Mouse (Mus musculus) CH12.LX (cell line): Measurements from ENCODE around the gene Gm49337.

Experiments
- CHD1 ChIP-seq: IDR thresholded peaks from 2 replicates; pipeline ENCODE4 v1.6.1; 2012; ENCODE audit warnings: low read depth, low read length, improper control_type of control experiment, inconsistent platforms
- CTCF ChIP-seq, 2 experiments: IDR thresholded peaks in 1 of 2; conservative IDR thresholded peaks in 1 of 2; 2 replicates each; pipeline ENCODE4 v1.5.1; 2011 to 2012; ENCODE audit warnings: low read depth in 2 of 2, low read length in 2 of 2, improper control_type of control experiment in 1 of 2, inconsistent platforms in 1 of 2, mild to moderate bottlenecking in 1 of 2, moderate library complexity in 1 of 2
- GABPA ChIP-seq: IDR thresholded peaks from 2 replicates; pipeline ENCODE4 v1.6.1; 2012; ENCODE audit warnings: low read depth, low read length, improper control_type of control experiment, inconsistent platforms; ENCODE audit not compliant: insufficient replicate concordance
- KAT2A ChIP-seq: IDR thresholded peaks from 2 replicates; pipeline ENCODE4 v1.6.1; 2012; ENCODE audit warnings: low read length, improper control_type of control experiment, inconsistent platforms; ENCODE audit not compliant: insufficient replicate concordance
- UBTF ChIP-seq: IDR thresholded peaks from 2 replicates; pipeline ENCODE4 v1.6.1; 2012; ENCODE audit warnings: low read depth, mild to moderate bottlenecking, inconsistent platforms, low read length, improper control_type of control experiment, moderate library complexity

- TF ChIP-seq UBTF: no peak
- no peak for TF ChIP-seq GABPA
- no peak for TF ChIP-seq CHD1
- no peak for TF ChIP-seq KAT2A
- TF ChIP-seq CTCF (conservative IDR thresholded peaks at IDR 0.05 in 1 of 2, IDR thresholded peaks at IDR 0.05 in 1 of 2; ENCODE audit: low read depth in 2 of 2, low read length in 2 of 2): no peak
These were observed 2.7 kb downstream of the Gm49337 start for GRCm38 (mm10) chr4:116175711-116176542.
